Mouse (Mus musculus): Measurements from ENCODE around the gene Fer. TPM values are rescaled to one million over a fixed set of nuclear protein-coding genes. Genes with fewer than 3 reads are reported as not detected.

Gene Fer
- polyA plus RNA-seq, 1 experiment from 2014 or later: 36.7 TPM

GRCm38 (mm10) chr17:64108773-64109172 is 245.9 kb downstream of the Fer start:
- Histone ChIP-seq H3K27ac (ENCODE audit: low read length) (no peak overlapping the region), H3K27me3 (replicated peaks; ENCODE audit: control insufficient read depth, insufficient read depth, low read length) (no peaks in the 10 kb centered on the region), H3K4me3 (replicated peaks; ENCODE audit: low read length) (no peak overlapping the region), H3K9ac (replicated peaks; ENCODE audit: low read depth, low read length) (no peak overlapping the region), H3K4me1 (replicated peaks; ENCODE audit: control insufficient read depth, insufficient read depth, low read length) (peaks cover 3% of the 10 kb centered on the region; the same call in 1 of the 2 replicates), H3K4me2 (ENCODE audit: low read length) (no peak overlapping the region), H3K9me3 (ENCODE audit: control insufficient read depth, low read length) (no peaks in the 10 kb centered on the region), H3K36me3 (ENCODE audit: control insufficient read depth, insufficient read depth) (no peaks in the 10 kb centered on the region)
- WGBS: 95% methylated on average over 5 of the region's 5 CpGs
- no peak for ATAC-seq

DNA sequence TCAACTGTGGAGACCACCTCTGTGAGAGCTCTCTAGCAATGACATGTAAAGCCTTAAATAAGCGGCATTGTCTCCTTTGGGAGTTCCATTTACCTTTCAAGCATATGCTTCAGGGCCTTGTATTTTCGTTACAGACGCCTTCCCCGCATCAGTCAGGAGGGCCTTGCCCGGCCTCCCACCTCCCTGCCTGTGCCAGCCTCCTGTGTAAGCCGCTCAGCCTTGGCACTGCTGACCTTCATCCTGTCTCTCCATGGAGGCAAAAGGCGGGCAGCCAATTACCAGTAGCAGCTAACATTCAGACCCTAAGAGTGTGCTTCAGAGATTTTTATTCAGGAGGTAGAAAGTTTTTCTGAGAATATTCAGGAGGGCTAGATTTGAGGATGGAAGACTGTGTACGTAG is 247.0 kb downstream of the Fer start:
- WGBS: 70% methylated on average over 8 of the region's 8 CpGs
- H3K27ac ChIP-seq (ENCODE audit: low read length): no peak overlapping the region
- ATAC-seq: no peak

GRCm38 (mm10) chr17:64113625-64114024 is 250.8 kb downstream of the Fer start:
- ATAC-seq: no peak
- Histone ChIP-seq H3K9me3 (ENCODE audit: control insufficient read depth, low read length) (no peaks in the 10 kb centered on the region), H3K27ac (ENCODE audit: low read length) (no peak overlapping the region), H3K36me3 (ENCODE audit: control insufficient read depth, insufficient read depth) (no peaks in the 10 kb centered on the region), H3K4me2 (ENCODE audit: low read length) (no peak overlapping the region), H3K4me1 (replicated peaks; ENCODE audit: control insufficient read depth, insufficient read depth, low read length) (peaks cover 3% of the 10 kb centered on the region; the same call in 1 of the 2 replicates), H3K9ac (replicated peaks; ENCODE audit: low read depth, low read length) (no peak overlapping the region), H3K27me3 (replicated peaks; ENCODE audit: control insufficient read depth, insufficient read depth, low read length) (no peaks in the 10 kb centered on the region), H3K4me3 (replicated peaks; ENCODE audit: low read length) (no peak overlapping the region)
- WGBS: 83% methylated on average over 5 of the region's 5 CpGs

More for the DNA sequence above, 247.0 kb downstream of the Fer start:
- Histone ChIP-seq H3K36me3 (ENCODE audit: control insufficient read depth, insufficient read depth) (no peaks in the 10 kb centered on the region), H3K27me3 (replicated peaks; ENCODE audit: control insufficient read depth, insufficient read depth, low read length) (no peaks in the 10 kb centered on the region), H3K9me3 (ENCODE audit: control insufficient read depth, low read length) (no peaks in the 10 kb centered on the region), H3K9ac (replicated peaks; ENCODE audit: low read depth, low read length) (no peak overlapping the region), H3K4me1 (replicated peaks; ENCODE audit: control insufficient read depth, insufficient read depth, low read length) (peaks cover 3% of the 10 kb centered on the region; the same call in 1 of the 2 replicates), H3K4me2 (ENCODE audit: low read length) (no peak overlapping the region), H3K4me3 (replicated peaks; ENCODE audit: low read length) (no peak overlapping the region)

GRCm38 (mm10) chr17:64116762-64117161 is 253.9 kb downstream of the Fer start:
- Histone ChIP-seq H3K36me3 (ENCODE audit: control insufficient read depth, insufficient read depth) (no peaks in the 10 kb centered on the region), H3K4me3 (replicated peaks; ENCODE audit: low read length) (no peak overlapping the region), H3K9ac (replicated peaks; ENCODE audit: low read depth, low read length) (no peak overlapping the region), H3K27me3 (replicated peaks; ENCODE audit: control insufficient read depth, insufficient read depth, low read length) (no peaks in the 10 kb centered on the region), H3K4me1 (replicated peaks; ENCODE audit: control insufficient read depth, insufficient read depth, low read length) (no peaks in the 10 kb centered on the region), H3K27ac (ENCODE audit: low read length) (no peak overlapping the region), H3K4me2 (ENCODE audit: low read length) (no peak overlapping the region), H3K9me3 (ENCODE audit: control insufficient read depth, low read length) (no peaks in the 10 kb centered on the region)
- WGBS: 83% methylated on average over 6 of the region's 6 CpGs
- no peak for ATAC-seq

- Histone ChIP-seq H3K27ac (ENCODE audit: low read length) (no peak overlapping the region), H3K4me2 (ENCODE audit: low read length) (no peak overlapping the region), H3K36me3 (ENCODE audit: control insufficient read depth, insufficient read depth) (no peaks in the 10 kb centered on the region), H3K4me1 (replicated peaks; ENCODE audit: control insufficient read depth, insufficient read depth, low read length) (no peaks in the 10 kb centered on the region), H3K4me3 (replicated peaks; ENCODE audit: low read length) (no peak overlapping the region), H3K27me3 (replicated peaks; ENCODE audit: control insufficient read depth, insufficient read depth, low read length) (no peaks in the 10 kb centered on the region), H3K9me3 (ENCODE audit: control insufficient read depth, low read length) (no peaks in the 10 kb centered on the region), H3K9ac (replicated peaks; ENCODE audit: low read depth, low read length) (no peak overlapping the region)
- WGBS: 80% methylated on average over 5 of the region's 5 CpGs
- no peak; the same call in 1 of the 2 replicates for ATAC-seq
These were observed 256.9 kb downstream of the Fer start for GRCm38 (mm10) chr17:64119697-64120288.

GRCm38 (mm10) chr17:64122556-64122955 is 259.7 kb downstream of the Fer start:
- Histone ChIP-seq H3K9me3 (ENCODE audit: control insufficient read depth, low read length) (no peaks in the 10 kb centered on the region), H3K27ac (ENCODE audit: low read length) (no peak overlapping the region), H3K4me2 (ENCODE audit: low read length) (no peak overlapping the region), H3K9ac (replicated peaks; ENCODE audit: low read depth, low read length) (no peak overlapping the region), H3K4me1 (replicated peaks; ENCODE audit: control insufficient read depth, insufficient read depth, low read length) (no peaks in the 10 kb centered on the region), H3K27me3 (replicated peaks; ENCODE audit: control insufficient read depth, insufficient read depth, low read length) (no peaks in the 10 kb centered on the region), H3K36me3 (ENCODE audit: control insufficient read depth, insufficient read depth) (no peaks in the 10 kb centered on the region), H3K4me3 (replicated peaks; ENCODE audit: low read length) (no peak overlapping the region)
- WGBS: 92% methylated on average over 11 of the region's 11 CpGs
- ATAC-seq: no peak

GRCm38 (mm10) chr17:64123732-64124131 is 260.9 kb downstream of the Fer start:
- Histone ChIP-seq H3K4me3 (replicated peaks; ENCODE audit: low read length) (no peak overlapping the region), H3K27ac (ENCODE audit: low read length) (no peak overlapping the region), H3K27me3 (replicated peaks; ENCODE audit: control insufficient read depth, insufficient read depth, low read length) (no peaks in the 10 kb centered on the region), H3K9ac (replicated peaks; ENCODE audit: low read depth, low read length) (no peak overlapping the region), H3K4me1 (replicated peaks; ENCODE audit: control insufficient read depth, insufficient read depth, low read length) (no peaks in the 10 kb centered on the region), H3K36me3 (ENCODE audit: control insufficient read depth, insufficient read depth) (no peaks in the 10 kb centered on the region), H3K9me3 (ENCODE audit: control insufficient read depth, low read length) (no peaks in the 10 kb centered on the region), H3K4me2 (ENCODE audit: low read length) (no peak overlapping the region)
- 58% methylated on average over 3 of the region's 3 CpGs for WGBS
- ATAC-seq: no peak

GRCm38 (mm10) chr17:64126904-64127303 is 264.0 kb downstream of the Fer start:
- Histone ChIP-seq H3K4me2 (ENCODE audit: low read length) (no peak overlapping the region), H3K4me3 (replicated peaks; ENCODE audit: low read length) (no peak overlapping the region), H3K36me3 (ENCODE audit: control insufficient read depth, insufficient read depth) (no peaks in the 10 kb centered on the region), H3K9ac (replicated peaks; ENCODE audit: low read depth, low read length) (no peak overlapping the region), H3K27ac (ENCODE audit: low read length) (no peak overlapping the region), H3K4me1 (replicated peaks; ENCODE audit: control insufficient read depth, insufficient read depth, low read length) (peaks cover 10% of the 10 kb centered on the region), H3K27me3 (replicated peaks; ENCODE audit: control insufficient read depth, insufficient read depth, low read length) (no peaks in the 10 kb centered on the region), H3K9me3 (ENCODE audit: control insufficient read depth, low read length) (no peaks in the 10 kb centered on the region)
- WGBS: 94% methylated on average over 5 of the region's 5 CpGs
- ATAC-seq: no peak

- H3K4me1 ChIP-seq (replicated peaks; ENCODE audit: control insufficient read depth, insufficient read depth, low read length): peaks cover 10% of the 10 kb centered on the region
- H3K27ac ChIP-seq (ENCODE audit: low read length): no peak overlapping the region
- no peak overlapping the region for H3K4me2 ChIP-seq (ENCODE audit: low read length)
- H3K9me3 ChIP-seq (ENCODE audit: control insufficient read depth, low read length): no peaks in the 10 kb centered on the region
- WGBS: 61% methylated on average over 2 of the region's 2 CpGs
- H3K27me3 ChIP-seq (replicated peaks; ENCODE audit: control insufficient read depth, insufficient read depth, low read length): no peaks in the 10 kb centered on the region
- H3K4me3 ChIP-seq (replicated peaks; ENCODE audit: low read length): no peak overlapping the region
- no peaks in the 10 kb centered on the region for H3K36me3 ChIP-seq (ENCODE audit: control insufficient read depth, insufficient read depth)
- no peak overlapping the region for H3K9ac ChIP-seq (replicated peaks; ENCODE audit: low read depth, low read length)
- peak; percentile 27; the same call in 1 of the 2 replicates for ATAC-seq
These were observed 266.9 kb downstream of the Fer start for GRCm38 (mm10) chr17:64129750-64130149.

DNA sequence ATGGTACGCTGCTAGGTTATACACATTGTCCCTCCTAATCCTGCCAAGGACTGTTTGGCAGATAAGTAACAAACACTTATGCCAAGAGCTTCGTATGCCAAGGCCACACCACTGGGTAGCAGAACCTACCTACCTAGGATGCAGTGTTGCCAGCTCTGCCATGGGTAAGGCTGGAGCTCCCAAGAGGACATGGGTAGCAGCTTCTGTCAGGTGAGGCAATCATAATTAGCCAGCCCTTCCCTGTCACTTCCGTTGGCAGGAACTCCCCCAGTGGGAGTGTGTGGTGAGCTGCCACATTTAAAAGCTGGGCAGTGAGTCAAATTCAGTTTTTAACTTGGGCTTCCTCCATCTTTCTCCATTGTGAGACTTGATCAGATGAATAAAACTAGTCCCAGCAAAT is 267.5 kb downstream of the Fer start:
- Histone ChIP-seq H3K36me3 (ENCODE audit: control insufficient read depth, insufficient read depth) (no peaks in the 10 kb centered on the region), H3K27me3 (replicated peaks; ENCODE audit: control insufficient read depth, insufficient read depth, low read length) (no peaks in the 10 kb centered on the region), H3K27ac (ENCODE audit: low read length) (peak overlapping the region; percentile 8; the same call in 1 of the 2 replicates), H3K9me3 (ENCODE audit: control insufficient read depth, low read length) (no peaks in the 10 kb centered on the region), H3K4me2 (ENCODE audit: low read length) (no peak overlapping the region), H3K9ac (replicated peaks; ENCODE audit: low read depth, low read length) (no peak overlapping the region), H3K4me1 (replicated peaks; ENCODE audit: control insufficient read depth, insufficient read depth, low read length) (peaks cover 10% of the 10 kb centered on the region), H3K4me3 (replicated peaks; ENCODE audit: low read length) (no peak overlapping the region)
- WGBS: 29% methylated on average over 3 of the region's 3 CpGs
- ATAC-seq: peak; percentile 90

All from forebrain, embryonic 16.5 days (tissue).